Mouse (Mus musculus) embryonic facial prominence, embryonic 14.5 days (tissue): ENCODE results near the gene Slc22a21. TPM values are rescaled to one million over a fixed set of nuclear protein-coding genes. Genes with fewer than 3 reads are reported as not detected.

Experiments used
- ATAC-seq: fragments of 200-750 bp; cut with Nextera tagmentation; 2 replicates; pipeline ENCODE4 v1.8.0; 2017; ENCODE audit warnings: low read depth, moderate number of reproducible peaks, moderate TSS enrichment
- DNase-seq: peaks from one replicate; pipeline ENCODE4 v3.0.0-alpha.2; 2015; ENCODE audit warnings: low spot score
- H3K27ac ChIP-seq: fragments of 300-500 bp; sonication (generic); replicated peaks from 2 replicates; pipeline ENCODE4 v1.5.1; 2014; ENCODE audit warnings: low read depth, mild to moderate bottlenecking, low read length, moderate library complexity
- H3K27me3 ChIP-seq: fragments of 300-500 bp; sonication (generic); replicated peaks from 2 replicates; pipeline ENCODE4 v1.6.1; 2014; ENCODE audit warnings: low read length; ENCODE audit not compliant: control insufficient read depth, insufficient read depth
- H3K36me3 ChIP-seq: fragments of 300-500 bp; sonication (generic); 2 replicates; pipeline ENCODE4 v1.6.1; 2014; ENCODE audit warnings: low read length, mixed read lengths; ENCODE audit not compliant: control insufficient read depth, insufficient read depth
- H3K4me1 ChIP-seq: fragments of 300-500 bp; sonication (generic); 2 replicates; pipeline ENCODE4 v1.6.1; 2014; ENCODE audit warnings: antibody characterized with exemption, low read length; ENCODE audit not compliant: control insufficient read depth, insufficient read depth
- H3K4me2 ChIP-seq: fragments of 300-500 bp; sonication (generic); 2 replicates; pipeline ENCODE4 v1.6.1; 2014; ENCODE audit warnings: low read depth, mild to moderate bottlenecking, low read length, moderate library complexity, mixed read lengths
- H3K4me3 ChIP-seq: fragments of 300-500 bp; sonication (generic); 2 replicates; pipeline ENCODE4 v1.5.1; 2014; ENCODE audit warnings: low read depth, mild to moderate bottlenecking, low read length
- H3K9ac ChIP-seq: fragments of 300-500 bp; sonication (generic); 2 replicates; pipeline ENCODE4 v1.6.1; 2014; ENCODE audit warnings: low read depth, mild to moderate bottlenecking, low read length, moderate library complexity, mixed read lengths
- H3K9me3 ChIP-seq: fragments of 300-500 bp; sonication (generic); 2 replicates; pipeline ENCODE4 v1.6.1; 2016; ENCODE audit warnings: low read length; ENCODE audit not compliant: control insufficient read depth
- WGBS: fragments of 180-500 bp; shearing (Covaris S2); extraction: QIAGEN DNeasy Blood & Tissue Kit; methylation state at CpG from one replicate; pipeline ENCODE4 v1.1.7; 2014; 5-methylcytosine and 5-hydroxymethylcytosine counted together
- polyA plus RNA-seq: library from polyadenylated mRNA; unstranded; fragments of >200 nt; fragmentation: Nextera tagmentation; extraction: Ambion mirVana; gene quantifications from 2 replicates; pipeline ENCODE4 v1.2.1, GENCODE M21; 2014

Slc22a21 gene
- polyA plus RNA-seq, 1 experiment from 2014 or later: 4.0 TPM

DNA sequence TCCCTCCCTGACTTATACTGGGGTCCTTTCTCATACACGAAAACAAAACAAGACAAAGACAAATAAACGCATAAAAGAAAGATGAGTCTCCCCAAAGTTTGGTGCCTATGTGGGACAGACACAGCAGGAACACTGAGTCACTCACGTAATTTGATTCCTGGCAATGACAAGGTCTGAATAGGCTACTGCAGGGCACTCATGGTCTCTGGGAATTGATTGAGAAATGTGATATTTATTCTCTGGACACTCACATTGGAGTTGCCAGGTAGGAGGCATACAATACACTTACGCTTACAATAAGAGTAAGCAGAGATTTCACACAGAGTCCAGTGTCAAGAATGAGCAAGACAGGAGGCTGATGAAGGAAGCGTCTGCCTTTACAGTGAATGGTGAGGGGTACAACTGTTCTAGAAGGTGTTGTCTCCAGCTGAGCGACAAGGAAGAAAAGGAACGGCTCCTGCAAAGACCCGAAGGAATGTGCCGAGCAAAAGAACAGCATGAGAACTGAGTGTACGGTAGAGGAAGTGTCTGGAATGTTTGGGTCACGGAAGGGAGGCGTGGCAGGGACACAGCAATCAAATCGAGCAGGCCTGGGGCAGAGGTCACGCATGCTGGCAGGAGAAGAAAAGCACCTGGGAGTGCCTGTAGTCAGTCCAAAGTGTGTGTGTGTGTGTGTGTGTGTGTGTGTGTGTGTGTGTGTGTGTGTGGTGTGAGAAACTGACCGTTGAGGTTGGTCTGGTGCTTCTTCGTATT lies 76.2 kb downstream of the Slc22a21 start:
- Histone ChIP-seq H3K4me3 (no peak overlapping the region), H3K36me3 (no peaks in the 10 kb centered on the region), H3K4me1 (no peaks in the 10 kb centered on the region), H3K9me3 (no peaks in the 10 kb centered on the region), H3K27me3 (no peaks in the 10 kb centered on the region), H3K9ac (no peak overlapping the region), H3K27ac (no peak overlapping the region), H3K4me2 (no peak overlapping the region)
- ATAC-seq (no peak), DNase-seq (peak; percentile 45)
- 31% methylated on average over 16 of the region's 16 CpGs for WGBS

DNA sequence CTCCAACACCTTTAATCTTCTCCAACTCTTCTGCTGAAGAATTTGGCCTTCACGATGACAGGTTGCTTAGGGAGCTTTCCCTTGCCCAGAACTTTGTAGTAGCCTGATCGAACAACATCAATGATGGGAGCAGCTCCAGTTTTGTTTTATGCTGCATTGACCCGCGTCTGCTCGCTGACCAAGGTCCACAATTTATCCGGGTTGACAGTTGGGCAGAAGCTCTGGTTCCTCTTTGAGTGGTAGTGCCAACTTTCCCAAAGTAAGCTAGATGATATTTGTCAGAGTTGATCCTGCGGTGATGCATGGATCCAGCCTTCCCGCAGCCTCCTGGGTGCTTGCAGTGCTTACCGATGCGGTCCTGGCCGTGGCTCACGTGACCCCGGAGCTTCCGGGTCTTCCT lies 77.4 kb downstream of the Slc22a21 start:
- ATAC-seq (no peak), DNase-seq (no peak)
- Histone ChIP-seq H3K4me3 (no peak overlapping the region), H3K9ac (no peak overlapping the region), H3K4me1 (no peaks in the 10 kb centered on the region), H3K36me3 (no peaks in the 10 kb centered on the region), H3K4me2 (no peak overlapping the region), H3K9me3 (no peaks in the 10 kb centered on the region), H3K27ac (no peak overlapping the region), H3K27me3 (no peaks in the 10 kb centered on the region)
- WGBS: 92% methylated on average over 14 of the region's 14 CpGs

GRCm38 (mm10) chr11:53900991-53901390 lies 79.1 kb downstream of the Slc22a21 start:
- Histone ChIP-seq H3K27ac (no peak overlapping the region), H3K36me3 (no peaks in the 10 kb centered on the region), H3K4me1 (no peaks in the 10 kb centered on the region), H3K9ac (no peak overlapping the region), H3K27me3 (no peaks in the 10 kb centered on the region), H3K9me3 (no peaks in the 10 kb centered on the region), H3K4me2 (no peak overlapping the region), H3K4me3 (no peak overlapping the region)
- ATAC-seq (no peak), DNase-seq (no peak)
- WGBS: 43% methylated on average over 1 of the region's 1 CpGs

DNA sequence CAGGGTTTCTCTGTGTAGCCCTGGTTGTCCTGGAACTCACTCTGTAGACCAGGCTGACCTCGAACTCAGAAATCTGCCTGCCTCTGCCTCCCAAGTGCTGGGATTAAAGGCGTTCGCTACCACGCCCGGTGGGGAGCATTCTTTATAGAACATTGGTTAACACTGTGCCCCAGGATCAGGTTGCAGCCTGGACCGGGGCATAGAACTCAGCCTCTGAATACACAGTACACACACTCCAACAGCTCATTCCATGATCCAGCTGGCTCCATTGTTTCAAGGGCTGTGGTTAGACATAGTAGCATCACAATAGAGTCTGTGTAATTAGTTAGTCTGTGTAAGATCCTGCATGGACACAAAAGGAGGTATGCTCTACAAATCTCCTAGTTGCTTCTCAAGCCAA lies 80.2 kb downstream of the Slc22a21 start:
- Histone ChIP-seq H3K4me3 (no peak overlapping the region), H3K36me3 (no peaks in the 10 kb centered on the region), H3K27ac (no peak overlapping the region), H3K9me3 (no peaks in the 10 kb centered on the region), H3K9ac (no peak overlapping the region), H3K4me2 (no peak overlapping the region), H3K4me1 (no peaks in the 10 kb centered on the region), H3K27me3 (no peaks in the 10 kb centered on the region)
- 85% methylated on average over 6 of the region's 6 CpGs for WGBS
- ATAC-seq (no peak), DNase-seq (no peak)

Other genes with a start within 250 kb of the Slc22a21 start
- 13.2 and 13.9 TPM in 2 replicates for gene Irf1, start 210.3 kb downstream of the Slc22a21 start, polyA plus RNA-seq
- gene Gm17334, start 207.1 kb downstream of the Slc22a21 start, polyA plus RNA-seq: 0.19 TPM in 1 of 2 replicates, not detected in the other
- gene Gm12216, start 121.1 kb downstream of the Slc22a21 start, polyA plus RNA-seq: 0.47 and 0.63 TPM in 2 replicates
- 9.0 and 10.2 TPM in 2 replicates for gene Slc22a5, start 88.7 kb downstream of the Slc22a21 start, polyA plus RNA-seq
- gene Slc22a4, start 47.8 kb upstream of the Slc22a21 start, polyA plus RNA-seq: 1.7 and 2.3 TPM in 2 replicates
- 115 and 132 TPM in 2 replicates for gene Pdlim4, start 88.7 kb upstream of the Slc22a21 start, polyA plus RNA-seq
- 107 and 120 TPM in 2 replicates for gene P4ha2, start 119.8 kb upstream of the Slc22a21 start, polyA plus RNA-seq